Mouse (Mus musculus): ENCODE data around the gene Zfhx3.
A peak's percentile ranks its signal among the peaks of the same experiment; 100 is the strongest.

Zfhx3 gene

GRCm38 (mm10) chr8:108538929-108539555 lies 596.6 kb downstream of the Zfhx3 start:
- DNase-seq (ENCODE audit: low spot score in 2 of 2), result no peak

- DNase-seq (ENCODE audit: low spot score in 2 of 2), result no peak
Observed at GRCm38 (mm10) chr8:108552518-108552917, 610.1 kb downstream of the Zfhx3 start.

- no peak for DNase-seq (ENCODE audit: low spot score in 2 of 2)
Observed at GRCm38 (mm10) chr8:108553808-108554577, 611.5 kb downstream of the Zfhx3 start.

GRCm38 (mm10) chr8:108554578-108555245 lies 612.3 kb downstream of the Zfhx3 start:
- DNase-seq (ENCODE audit: low spot score in 2 of 2), result no peak

GRCm38 (mm10) chr8:108563420-108563819 lies 621.0 kb downstream of the Zfhx3 start:
- no peak for DNase-seq (ENCODE audit: low spot score in 2 of 2)

GRCm38 (mm10) chr8:108563934-108564564 lies 621.6 kb downstream of the Zfhx3 start:
- no peak for DNase-seq (ENCODE audit: low spot score in 2 of 2)

- no peak for DNase-seq (ENCODE audit: low spot score in 2 of 2)
Observed at GRCm38 (mm10) chr8:108566035-108566434, 623.6 kb downstream of the Zfhx3 start.

- DNase-seq (ENCODE audit: low spot score in 2 of 2), result no peak
Observed at GRCm38 (mm10) chr8:108573295-108574017, 631.0 kb downstream of the Zfhx3 start.

- peak; percentile 26 to 42 for DNase-seq (ENCODE audit: low spot score in 2 of 2)
Observed at GRCm38 (mm10) chr8:108574101-108574500, 631.7 kb downstream of the Zfhx3 start.

- DNase-seq (ENCODE audit: low spot score in 2 of 2), result no peak
Observed at GRCm38 (mm10) chr8:108577571-108577970, 635.1 kb downstream of the Zfhx3 start.

- DNase-seq (ENCODE audit: low spot score in 2 of 2), result no peak
Observed at GRCm38 (mm10) chr8:108578388-108578787, 635.9 kb downstream of the Zfhx3 start.

GRCm38 (mm10) chr8:108579808-108580207 lies 637.4 kb downstream of the Zfhx3 start:
- DNase-seq (ENCODE audit: low spot score in 2 of 2), result no peak

GRCm38 (mm10) chr8:108580364-108580763 lies 637.9 kb downstream of the Zfhx3 start:
- DNase-seq (ENCODE audit: low spot score in 2 of 2), result no peak

- no peak for DNase-seq (ENCODE audit: low spot score in 2 of 2)
Observed at GRCm38 (mm10) chr8:108581557-108581956, 639.1 kb downstream of the Zfhx3 start.

- DNase-seq (ENCODE audit: low spot score in 2 of 2), result no peak
Observed at GRCm38 (mm10) chr8:108582251-108582650, 639.8 kb downstream of the Zfhx3 start.

- DNase-seq (ENCODE audit: low spot score in 2 of 2), result no peak
Observed at GRCm38 (mm10) chr8:108583261-108583660, 640.8 kb downstream of the Zfhx3 start.

GRCm38 (mm10) chr8:108583867-108584661 lies 641.6 kb downstream of the Zfhx3 start:
- DNase-seq (ENCODE audit: low spot score in 2 of 2), result no peak

GRCm38 (mm10) chr8:108584662-108584978 lies 642.2 kb downstream of the Zfhx3 start:
- DNase-seq (ENCODE audit: low spot score in 2 of 2), result peak in 1 of 2 experiments; percentile 4

GRCm38 (mm10) chr8:108591037-108591436 lies 648.6 kb downstream of the Zfhx3 start:
- no peak for DNase-seq (ENCODE audit: low spot score in 2 of 2)

- DNase-seq (ENCODE audit: low spot score in 2 of 2), result no peak
Observed at GRCm38 (mm10) chr8:108592028-108592724, 649.7 kb downstream of the Zfhx3 start.

All from urinary bladder, adult 18-20 months (tissue).